Mouse (Mus musculus) CH12.LX (cell line): ENCODE results near the gene Gm8994.

Experiments
- CTCF ChIP-seq, 2 experiments: IDR thresholded peaks in 1 of 2; conservative IDR thresholded peaks in 1 of 2; 2 replicates each; pipeline ENCODE4 v1.5.1; 2011 to 2012; ENCODE audit warnings: low read depth in 2 of 2, low read length in 2 of 2, improper control_type of control experiment in 1 of 2, inconsistent platforms in 1 of 2, mild to moderate bottlenecking in 1 of 2, moderate library complexity in 1 of 2
- ETS1 ChIP-seq: conservative IDR thresholded peaks from 2 replicates; pipeline ENCODE4 v1.6.1; 2012; ENCODE audit warnings: low read depth, mild to moderate bottlenecking, inconsistent platforms, low read length, improper control_type of control experiment, moderate library complexity
- HCFC1 ChIP-seq: IDR thresholded peaks from 2 replicates; pipeline ENCODE4 v1.6.1; 2012; ENCODE audit warnings: low read depth, mild to moderate bottlenecking, inconsistent platforms, low read length, improper control_type of control experiment
- MYC ChIP-seq: IDR thresholded peaks from 2 replicates; pipeline ENCODE4 v1.6.1; 2011; ENCODE audit warnings: low read depth, mild to moderate bottlenecking, improper control_type of control experiment, low read length
- POLR2A ChIP-seq: IDR thresholded peaks from 2 replicates; pipeline ENCODE4 v1.6.1; 2011; ENCODE audit warnings: low read depth, mild to moderate bottlenecking, improper control_type of control experiment, low read length
- ZMIZ1 ChIP-seq: IDR thresholded peaks from 2 replicates; pipeline ENCODE4 v1.6.1; 2012; ENCODE audit warnings: low read depth, mild to moderate bottlenecking, inconsistent platforms, low read length, improper control_type of control experiment

DNA sequence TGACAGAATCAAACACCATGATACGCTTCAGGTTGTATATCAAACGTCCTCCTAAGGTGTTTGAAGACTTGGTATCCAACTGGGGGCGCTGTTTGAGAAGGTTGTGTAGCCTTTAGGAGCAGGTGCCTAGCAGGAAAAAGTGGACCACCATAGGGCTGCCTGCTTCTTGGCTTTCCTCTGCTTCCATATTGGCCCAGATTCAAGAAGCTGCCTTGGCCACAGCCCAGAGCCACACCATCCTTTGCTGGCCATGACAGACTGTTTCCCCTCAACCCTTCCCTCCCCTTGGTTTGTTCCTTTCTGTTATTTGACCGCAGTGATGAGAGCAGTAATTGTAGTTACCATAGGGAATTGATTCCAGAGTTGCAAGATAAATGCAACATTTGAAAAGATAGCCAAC, 31.5 kb upstream of the Gm8994 start:
- TF ChIP-seq POLR2A (no peak), HCFC1 (no peak), ETS1 (no peak), MYC (no peak), ZMIZ1 (no peak), CTCF (conservative IDR thresholded peaks at IDR 0.05 in 1 of 2, IDR thresholded peaks at IDR 0.05 in 1 of 2; ENCODE audit: low read depth in 2 of 2, low read length in 2 of 2) (0 out of 4 replicates have a peak, but pooled peaks of 1 of the 2 experiments have one; percentile 1)
